Mouse (Mus musculus): ENCODE data around the gene Prkce. TPM values are rescaled to one million over a fixed set of nuclear protein-coding genes. Genes with fewer than 3 reads are reported as not detected.

The Prkce gene
- 1 to 10 TPM; 6.4 to 6.5 TPM for polyA plus RNA-seq (2017; shearing (Covaris generic))

DNA sequence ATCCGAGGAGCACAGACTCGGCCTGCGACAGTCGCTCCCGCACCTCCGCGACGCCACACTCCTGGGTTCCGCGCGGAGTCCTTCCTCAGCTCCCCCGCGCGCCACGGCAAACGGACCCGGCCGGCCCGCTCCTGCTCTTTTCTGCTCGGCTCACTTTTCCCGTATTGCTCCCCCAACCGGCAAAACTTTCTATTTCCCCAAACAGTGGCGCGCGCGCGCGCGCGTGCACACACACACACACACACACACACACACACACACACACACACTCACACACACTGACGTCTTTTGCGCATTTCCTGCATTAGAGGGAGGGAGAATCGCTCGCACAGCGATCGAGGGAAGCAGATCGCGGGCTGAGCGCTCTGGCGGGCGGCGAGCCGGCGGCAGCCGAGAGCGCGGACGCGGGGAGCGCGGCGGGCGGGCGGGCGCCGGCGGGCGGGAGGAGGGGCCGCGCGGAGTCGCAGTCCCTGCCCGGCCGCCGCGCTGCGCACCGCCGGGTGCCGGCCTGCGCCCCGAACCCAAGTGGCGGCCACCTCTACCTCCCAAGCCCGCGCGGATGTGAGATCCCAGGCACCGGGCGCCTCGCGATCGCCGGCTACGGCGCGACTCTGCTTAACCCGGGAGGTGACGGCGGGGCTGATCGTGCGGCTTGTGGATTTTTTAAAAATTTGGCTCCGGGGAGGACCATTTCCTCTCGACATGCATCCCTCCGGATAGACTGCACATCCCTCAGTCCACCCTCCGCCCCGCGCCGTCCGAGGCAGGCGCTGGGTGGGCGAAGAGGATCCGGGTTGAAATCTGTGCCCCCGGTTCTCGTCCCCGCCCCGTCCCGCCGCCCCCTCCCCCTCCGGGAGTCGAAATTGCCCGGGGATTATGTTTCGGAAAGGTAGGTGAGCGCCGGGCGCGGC is at the start of gene Prkce:
TSS of gene Prkce (plus strand) at position 466 of the 911 bp plus-strand sequence.

DNA sequence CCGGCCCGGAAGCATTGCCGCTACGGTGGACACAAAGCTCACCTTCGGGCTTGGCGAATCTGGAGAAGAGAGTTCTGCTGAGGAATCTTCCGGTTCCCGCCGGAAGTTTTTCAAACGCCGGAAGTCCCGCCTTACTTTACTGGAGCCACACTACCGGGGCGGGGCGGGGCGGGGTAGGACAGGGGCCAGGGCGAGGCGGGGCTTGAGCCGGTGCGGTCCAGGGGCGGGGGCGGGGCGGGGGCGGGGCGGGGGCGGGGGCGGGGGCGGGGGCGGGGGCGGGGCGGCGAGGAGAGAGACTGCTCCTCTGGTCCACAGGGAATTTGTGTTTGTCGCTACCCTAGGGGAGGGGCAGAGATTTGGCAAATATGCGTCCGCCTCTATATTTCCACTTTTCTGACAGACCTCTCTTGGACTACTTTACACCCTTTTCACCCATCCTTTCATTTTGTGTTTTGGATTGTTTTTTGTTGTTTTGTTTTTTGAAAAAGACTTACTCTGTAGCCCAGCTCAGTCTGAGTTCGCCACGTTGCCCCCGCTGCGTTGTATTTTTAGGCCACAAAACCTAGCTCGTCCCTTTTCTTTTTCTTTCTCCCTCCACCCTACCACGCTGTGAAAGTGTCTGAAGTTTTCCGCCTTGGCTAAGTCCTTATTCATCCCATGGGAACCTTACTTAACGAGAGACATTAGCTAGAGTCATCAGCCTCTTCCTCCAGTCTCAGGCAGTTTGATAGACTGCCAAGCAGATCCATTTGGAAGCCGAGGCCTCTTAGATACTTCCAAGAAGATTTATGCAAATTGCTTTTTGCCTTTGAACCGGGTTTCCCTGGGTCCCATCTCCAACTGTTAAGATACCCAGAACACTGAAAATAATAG is 22.3 kb upstream of the Prkce start, which contains the start of gene Srbd1:
TSS of gene Srbd1 (minus strand) at position 97 of the 873 bp plus-strand sequence.

DNA sequence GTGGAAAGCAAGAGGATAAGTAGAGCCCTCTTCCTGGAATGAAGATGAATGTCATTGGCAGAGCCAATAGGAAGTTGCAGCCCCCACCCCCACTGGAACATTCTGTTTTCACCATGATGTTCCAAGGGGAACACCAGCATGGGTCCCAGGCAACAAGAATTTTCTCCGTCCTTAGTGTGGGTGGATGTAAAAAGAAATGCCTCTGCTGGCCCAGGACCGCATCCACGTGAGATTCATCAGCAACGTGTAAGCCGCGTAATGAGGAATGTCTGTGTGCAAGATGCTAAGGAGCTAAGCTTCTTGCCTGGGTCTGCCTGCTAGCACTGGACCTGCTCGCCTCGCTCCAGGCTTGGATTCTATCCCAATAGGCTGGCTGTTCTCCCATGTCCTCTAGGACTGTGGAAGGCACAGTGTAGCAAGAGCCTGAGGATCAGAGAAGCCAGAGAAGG is 337.6 kb downstream of the Prkce start, which contains the start of gene Gm10309:
TSS of gene Gm10309 (minus strand) at position 50 of the 449 bp plus-strand sequence.

Other genes starting within 250 kb of the Prkce start
- gene Srbd1, start 22.6 kb upstream of the Prkce start, polyA plus RNA-seq (2017; shearing (Covaris generic)): 10 to 100 TPM; 10.9 to 12.0 TPM

Data from activated CD4-positive, CD25-positive, alpha-beta regulatory T cell (primary cell).